Mouse (Mus musculus) c-Kit-positive CD71-positive TER-119-positive erythroid progenitor cells, embryonic 14.5 days (primary cell): Measurements from ENCODE around the gene Gm21497.
"Not testable (repeated sequence)": the region's sequence is repeated elsewhere in the genome, so short reads cannot be mapped to it uniquely, and the experiment has no call there.

Source experiments
- DNase-seq: peaks from one replicate; pipeline ENCODE4 v3.0.0-alpha.2; 2013; ENCODE audit warnings: low spot score

Gene Gm21497

GRCm38 (mm10) chrY:61646446-61646845 is at the start of gene Gm21497:
TSS of gene Gm21497 (plus strand) at chrY:61646746.
- DNase-seq: not testable (repeated sequence)
